Mouse (Mus musculus) megakaryocyte, embryonic 14.5 days (primary cell): ENCODE data around the gene Tmem169. TPM values are rescaled to one million over a fixed set of nuclear protein-coding genes. Genes with fewer than 3 reads are reported as not detected.

Experiments
- H3K27me3 ChIP-seq: replicated peaks from 2 replicates; pipeline ENCODE3; 2012; ENCODE audit warnings: inconsistent platforms
- H3K36me3 ChIP-seq: replicated peaks from 2 replicates; pipeline ENCODE3; 2012; ENCODE audit warnings: low read length, inconsistent platforms, mixed read lengths
- H3K4me1 ChIP-seq: 2 replicates; pipeline ENCODE4 v1.6.1; 2012; ENCODE audit warnings: inconsistent platforms
- H3K4me3 ChIP-seq: replicated peaks from 2 replicates; pipeline ENCODE3; 2012; ENCODE audit warnings: moderate library complexity, mild to moderate bottlenecking, inconsistent platforms
- H3K9me3 ChIP-seq: 2 replicates; pipeline ENCODE4 v1.6.1; 2012; ENCODE audit warnings: inconsistent platforms
- FLI1 ChIP-seq: IDR thresholded peaks from 2 replicates; pipeline ENCODE4 v1.6.1; 2012; ENCODE audit warnings: low read length, inconsistent platforms, mixed read lengths
- GATA1 ChIP-seq: IDR thresholded peaks from 3 replicates; pipeline ENCODE4 v1.6.1; 2012; ENCODE audit warnings: mixed read lengths, low read length, inconsistent platforms, borderline replicate concordance
- polyA plus RNA-seq: library from polyadenylated mRNA; stranded (reverse); fragments of >175 nt; gene quantifications from 2 replicates; pipeline ENCODE4 v1.2.3, GENCODE M21; 2012; ENCODE audit warnings: low replicate concordance; ENCODE audit not compliant: insufficient read depth

Tmem169 gene
- polyA plus RNA-seq, 1 experiment: 0.03 TPM

DNA sequence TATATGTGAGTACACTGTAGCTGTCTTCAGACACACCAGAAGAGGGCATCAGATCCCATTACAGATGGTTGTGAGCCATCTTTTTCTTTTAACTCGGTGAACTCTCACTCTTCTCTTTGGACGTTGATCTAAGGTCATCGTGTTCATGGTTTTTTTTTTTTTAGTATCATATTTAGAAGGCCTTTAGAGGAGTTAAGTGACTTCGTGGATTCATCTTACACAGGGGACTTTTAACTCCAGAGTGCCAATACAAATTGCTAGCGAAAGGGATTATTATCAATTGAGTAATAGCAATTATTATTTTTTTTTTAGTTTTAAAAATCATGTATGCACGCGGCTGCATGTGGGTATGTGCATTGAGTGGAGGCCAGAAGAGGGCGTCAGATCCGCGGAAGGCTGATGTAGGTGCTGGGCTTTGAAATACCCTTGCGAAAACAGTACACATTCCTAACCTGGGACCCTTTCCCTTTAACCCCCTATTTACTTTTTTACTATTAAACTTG, 22.6 kb downstream of the Tmem169 start:
- Histone ChIP-seq H3K4me3 (peak overlapping the region; percentile 94), H3K27me3 (no peaks in the 10 kb centered on the region), H3K36me3 (peaks cover under 1% of the 10 kb centered on the region), H3K4me1 (peaks cover 20% of the 10 kb centered on the region), H3K9me3 (peaks cover 3% of the 10 kb centered on the region; the same call in 1 of the 2 replicates)
- no peak for TF ChIP-seq FLI1
- no peak for TF ChIP-seq GATA1

- Histone ChIP-seq H3K36me3 (peaks cover 6% of the 10 kb centered on the region), H3K4me3 (peak within 1 kb of the TSS; percentile 94), H3K9me3 (peaks cover 3% of the 10 kb centered on the region; the same call in 1 of the 2 replicates), H3K4me1 (peaks cover 20% of the 10 kb centered on the region), H3K27me3 (no peaks in the 10 kb centered on the region)
- TF ChIP-seq GATA1 (no peak), FLI1 (no peak)
Measured at GRCm38 (mm10) chr1:72307317-72307798, 23.2 kb downstream of the Tmem169 start, which contains the start of gene Xrcc5. Gene Xrcc5, plus strand, starts transcription at chr1:72307421.

DNA sequence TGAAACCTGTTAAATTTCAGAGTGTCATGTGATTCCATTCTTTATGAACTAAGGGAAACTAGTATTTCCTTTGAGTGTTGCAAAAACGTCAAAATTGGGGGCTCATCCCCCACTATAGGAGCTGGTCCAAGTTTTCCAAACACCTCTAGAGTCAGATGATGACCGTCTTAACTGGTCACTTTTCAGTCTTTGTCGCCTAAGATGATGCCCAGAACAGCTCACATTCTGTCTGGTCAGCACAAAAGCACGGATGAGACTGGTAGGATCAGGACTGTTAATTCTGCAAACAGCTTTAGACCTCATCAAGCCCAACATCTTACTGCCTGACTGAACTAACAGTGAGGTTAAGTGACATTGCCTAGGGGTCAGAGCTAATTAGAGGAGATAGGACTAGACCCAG, 24.8 kb downstream of the Tmem169 start:
- no peaks in the 10 kb centered on the region for H3K27me3 ChIP-seq
- no peak overlapping the region for H3K4me3 ChIP-seq
- H3K4me1 ChIP-seq: peaks cover 20% of the 10 kb centered on the region
- peaks cover 3% of the 10 kb centered on the region; the same call in 1 of the 2 replicates for H3K9me3 ChIP-seq
- TF ChIP-seq GATA1 (no peak), FLI1 (no peak)
- peaks cover 6% of the 10 kb centered on the region for H3K36me3 ChIP-seq

- peaks cover 6% of the 10 kb centered on the region for H3K36me3 ChIP-seq
- H3K4me1 ChIP-seq: peaks cover 20% of the 10 kb centered on the region
- no peak for TF ChIP-seq GATA1
- TF ChIP-seq FLI1: no peak
- H3K27me3 ChIP-seq: no peaks in the 10 kb centered on the region
- H3K4me3 ChIP-seq: no peak overlapping the region
- no peaks in the 10 kb centered on the region for H3K9me3 ChIP-seq
Measured at GRCm38 (mm10) chr1:72309744-72310424, 25.7 kb downstream of the Tmem169 start.

DNA sequence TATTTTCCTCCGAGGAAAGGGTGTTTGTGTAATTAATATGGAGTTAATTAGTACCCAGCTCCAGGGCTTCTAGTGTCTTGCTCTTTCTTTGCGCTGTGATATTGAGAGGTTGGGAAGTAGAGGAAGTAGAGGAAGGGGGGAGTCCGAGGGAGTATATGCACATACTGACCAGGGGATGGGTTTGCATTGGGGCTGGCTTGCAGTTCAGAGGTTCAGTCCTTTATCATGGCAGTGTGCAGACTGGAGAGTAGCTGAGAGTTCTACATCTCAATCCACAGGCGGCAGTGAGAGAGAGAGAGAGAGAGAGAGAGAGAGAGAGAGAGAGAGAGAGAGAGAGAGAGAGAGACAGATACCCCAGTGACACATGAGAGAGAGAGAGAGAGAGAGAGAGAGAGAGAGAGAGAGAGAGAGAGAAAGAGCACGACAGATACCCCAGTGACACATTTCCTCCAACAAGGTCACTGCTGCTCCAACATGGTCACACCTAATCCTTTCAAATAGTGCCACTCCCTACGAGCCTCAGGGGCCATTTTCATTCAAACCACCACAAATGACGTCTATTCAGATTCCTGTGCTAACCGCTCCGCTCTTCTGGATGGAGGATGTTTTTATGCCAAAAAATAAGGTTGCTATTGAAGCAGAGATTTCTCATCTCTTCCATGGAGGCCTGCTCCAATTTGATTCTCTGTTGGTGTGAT, 28.7 kb downstream of the Tmem169 start:
- Histone ChIP-seq H3K9me3 (no peaks in the 10 kb centered on the region), H3K4me1 (peaks cover 9% of the 10 kb centered on the region), H3K27me3 (no peaks in the 10 kb centered on the region), H3K36me3 (peaks cover 24% of the 10 kb centered on the region), H3K4me3 (no peak overlapping the region)
- TF ChIP-seq FLI1: no peak

- TF ChIP-seq GATA1: no peak
- no peak for TF ChIP-seq FLI1
- H3K4me1 ChIP-seq: peaks cover 4% of the 10 kb centered on the region
- no peak overlapping the region for H3K4me3 ChIP-seq
- H3K27me3 ChIP-seq: no peaks in the 10 kb centered on the region
- no peaks in the 10 kb centered on the region for H3K9me3 ChIP-seq
- peaks cover 27% of the 10 kb centered on the region for H3K36me3 ChIP-seq
Measured at GRCm38 (mm10) chr1:72313399-72314039, 29.4 kb downstream of the Tmem169 start.

DNA sequence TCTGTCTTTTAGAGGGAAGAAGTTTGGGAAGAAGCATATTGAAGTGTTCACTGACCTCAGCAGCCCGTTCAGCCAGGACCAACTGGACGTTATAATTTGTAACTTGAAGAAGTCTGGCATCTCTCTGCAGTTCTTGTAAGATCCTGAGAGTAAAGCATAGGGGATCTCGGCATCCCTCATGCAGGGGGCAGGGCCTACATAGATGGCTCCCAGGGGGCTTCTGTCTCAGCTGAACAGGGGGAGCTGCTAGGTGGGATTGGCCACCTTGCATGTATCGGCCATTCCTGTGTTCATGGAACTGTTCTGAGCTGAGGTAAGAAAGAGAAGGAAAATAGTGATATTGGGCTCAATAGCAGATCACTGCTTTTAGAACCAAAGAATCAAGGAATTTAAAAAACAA, 31.3 kb downstream of the Tmem169 start:
- peaks cover 41% of the 10 kb centered on the region for H3K36me3 ChIP-seq
- no peaks in the 10 kb centered on the region for H3K4me1 ChIP-seq
- no peaks in the 10 kb centered on the region for H3K9me3 ChIP-seq
- H3K27me3 ChIP-seq: no peaks in the 10 kb centered on the region
- TF ChIP-seq GATA1 (no peak), FLI1 (no peak)
- no peak overlapping the region for H3K4me3 ChIP-seq

GRCm38 (mm10) chr1:72316409-72316808, 32.2 kb downstream of the Tmem169 start:
- peaks cover 48% of the 10 kb centered on the region for H3K36me3 ChIP-seq
- no peaks in the 10 kb centered on the region for H3K9me3 ChIP-seq
- H3K27me3 ChIP-seq: no peaks in the 10 kb centered on the region
- no peaks in the 10 kb centered on the region for H3K4me1 ChIP-seq
- TF ChIP-seq GATA1 (no peak), FLI1 (no peak)
- H3K4me3 ChIP-seq: no peak overlapping the region

GRCm38 (mm10) chr1:72316901-72317300, 32.7 kb downstream of the Tmem169 start:
- H3K4me1 ChIP-seq: no peaks in the 10 kb centered on the region
- peaks cover 45% of the 10 kb centered on the region for H3K36me3 ChIP-seq
- H3K27me3 ChIP-seq: no peaks in the 10 kb centered on the region
- H3K4me3 ChIP-seq: no peak overlapping the region
- H3K9me3 ChIP-seq: no peaks in the 10 kb centered on the region
- no peak for TF ChIP-seq FLI1
- no peak for TF ChIP-seq GATA1
